Mouse (Mus musculus) brain, embryonic 14.5 days (tissue): ENCODE results near the gene Poglut1. TPM values are rescaled to one million over a fixed set of nuclear protein-coding genes. Genes with fewer than 3 reads are reported as not detected.

ENCODE experiments used
- DNase-seq: peaks from one replicate; pipeline ENCODE4 v3.0.0-alpha.2; 2011; ENCODE audit warnings: low read depth
- CTCF ChIP-seq: fragments of 200-500 bp; IDR thresholded peaks from 2 replicates; pipeline ENCODE4 v1.5.1; 2012; ENCODE audit warnings: inconsistent platforms, mild to moderate bottlenecking, moderate library complexity, borderline replicate concordance; ENCODE audit not compliant: insufficient read depth, insufficient read length; ENCODE audit errors: extremely low read depth
- POLR2A ChIP-seq: fragments of 200-500 bp; IDR thresholded peaks from 2 replicates; pipeline ENCODE4 v1.6.1; 2012; ENCODE audit warnings: mild to moderate bottlenecking, inconsistent platforms, borderline replicate concordance; ENCODE audit not compliant: poor library complexity, insufficient read depth, insufficient read length, severe bottlenecking; ENCODE audit errors: extremely low read depth
- polyA plus RNA-seq: library from polyadenylated mRNA; depleted of rRNA; stranded (reverse); fragments of >200 nt; gene quantifications from 2 replicates; pipeline ENCODE4 v1.2.3, GENCODE M21; 2012; rRNA removed

The Poglut1 gene
- polyA plus RNA-seq = 60.4 and 66.6 TPM in 2 replicates

- DNase-seq = peak; percentile 92
- TF ChIP-seq CTCF = no peak
- peak; percentile 96 for TF ChIP-seq POLR2A
Measured at GRCm38 (mm10) chr16:38549479-38550396, at the start of gene Poglut1. Gene Poglut1, minus strand, starts transcription at chr16:38550258.

DNA sequence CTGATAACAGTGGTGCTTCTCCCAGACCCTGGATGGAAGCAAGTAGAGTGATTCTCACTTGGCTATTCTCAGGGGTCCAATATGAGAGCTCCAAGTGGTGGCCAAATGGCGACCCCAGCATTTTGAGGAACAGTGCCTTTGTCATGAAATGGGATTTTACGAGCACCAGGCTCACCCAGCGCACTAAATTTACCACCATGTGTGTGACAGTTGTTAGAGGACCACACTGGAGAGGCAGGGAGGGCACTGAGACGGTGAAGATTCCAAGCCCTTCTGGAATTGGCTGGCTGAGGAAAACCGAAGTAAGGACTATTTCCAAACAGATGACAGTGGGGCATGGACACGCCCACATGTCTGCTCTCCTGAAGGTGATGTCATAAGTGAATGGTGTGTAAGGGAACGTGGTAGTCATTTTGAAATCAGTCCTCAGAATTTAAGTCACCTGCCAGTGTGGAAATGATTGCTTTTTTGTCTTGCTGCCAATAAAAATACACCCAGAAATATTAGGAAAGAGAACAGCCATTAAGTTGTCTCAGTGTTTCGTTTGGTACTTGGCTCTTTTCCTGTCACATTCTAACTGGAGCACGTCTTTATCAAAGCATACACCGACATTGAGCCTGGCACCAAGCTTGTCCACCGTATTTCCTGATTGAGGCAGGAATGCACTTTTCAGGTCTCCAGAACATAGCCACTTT is 49.1 kb upstream of the Poglut1 start:
- no peak for DNase-seq
- no peak for TF ChIP-seq POLR2A

DNA sequence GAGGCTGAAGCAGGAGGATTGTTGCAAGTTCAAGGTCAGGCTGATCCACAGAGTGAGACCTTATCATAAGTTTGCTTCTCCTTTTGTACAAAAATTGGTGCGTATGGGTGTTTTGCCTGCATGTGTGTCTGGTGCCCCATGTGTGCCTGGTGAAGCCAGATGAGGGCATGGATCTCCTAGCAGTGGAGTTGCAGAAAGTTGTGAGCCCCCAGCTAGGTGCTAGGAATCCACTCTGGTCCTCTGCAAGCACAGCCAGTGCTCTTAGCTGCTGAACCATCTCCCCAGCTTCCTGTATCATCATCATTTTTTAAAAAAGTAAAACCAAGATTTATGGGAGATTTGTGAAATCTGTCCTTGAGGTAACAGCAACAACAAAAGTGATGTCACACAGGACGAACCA is 46.6 kb upstream of the Poglut1 start:
- TF ChIP-seq POLR2A (no peak), CTCF (no peak)
- DNase-seq = no peak

- DNase-seq = no peak
- no peak for TF ChIP-seq CTCF
- TF ChIP-seq POLR2A = no peak
Measured at GRCm38 (mm10) chr16:38596099-38596498, 46.0 kb upstream of the Poglut1 start.

- DNase-seq = no peak
- no peak for TF ChIP-seq POLR2A
- TF ChIP-seq CTCF = no peak
Measured at GRCm38 (mm10) chr16:38594435-38594834, 44.4 kb upstream of the Poglut1 start.

DNA sequence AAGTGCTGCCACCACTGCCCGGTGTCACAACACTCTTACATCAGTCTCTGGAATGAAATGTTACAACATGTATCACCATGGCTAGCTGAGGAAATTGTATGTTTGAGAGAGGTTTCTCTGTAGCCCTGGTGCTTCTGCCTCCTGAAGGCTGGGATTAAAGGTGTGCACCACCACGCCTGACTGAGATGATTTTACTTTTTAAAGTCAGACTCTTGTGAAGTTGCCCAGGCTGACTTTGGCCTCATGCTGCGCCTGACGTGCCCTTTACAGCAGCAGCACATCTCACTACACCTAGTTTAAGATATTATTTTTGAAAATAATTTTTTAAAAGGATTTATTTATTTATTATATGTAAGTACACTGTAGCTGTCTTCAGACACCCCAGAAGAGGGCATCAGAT is 42.9 kb upstream of the Poglut1 start:
- no peak for TF ChIP-seq CTCF
- no peak for TF ChIP-seq POLR2A
- no peak for DNase-seq

- TF ChIP-seq POLR2A = no peak
- no peak for TF ChIP-seq CTCF
- DNase-seq = peak; percentile 61
Measured at GRCm38 (mm10) chr16:38592026-38592678, 42.1 kb upstream of the Poglut1 start.

DNA sequence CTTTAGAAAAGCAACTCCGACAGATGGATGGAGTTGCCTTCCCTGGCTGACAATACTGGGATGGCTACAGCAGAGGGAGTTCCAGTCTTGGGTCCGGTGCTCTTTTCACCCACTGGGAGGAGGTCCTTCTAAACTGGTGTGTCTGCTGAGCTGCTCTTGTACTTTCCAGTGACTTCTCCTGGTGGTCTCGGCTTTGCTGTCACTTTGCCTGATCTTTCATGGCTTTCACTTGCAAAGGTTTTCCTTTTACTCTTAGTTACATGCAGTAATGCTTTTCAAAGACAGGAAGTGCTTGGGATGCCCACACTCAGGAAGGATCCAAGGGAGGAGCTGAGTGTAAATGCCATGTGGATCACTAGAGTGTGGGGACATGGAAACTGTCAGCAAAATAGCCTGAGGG is 41.4 kb upstream of the Poglut1 start:
- no peak for DNase-seq
- TF ChIP-seq POLR2A (no peak), CTCF (no peak)

GRCm38 (mm10) chr16:38587572-38587971 is 37.5 kb upstream of the Poglut1 start:
- no peak for DNase-seq
- TF ChIP-seq POLR2A (no peak), CTCF (no peak)

GRCm38 (mm10) chr16:38587163-38587562 is 37.1 kb upstream of the Poglut1 start:
- no peak for DNase-seq
- no peak for TF ChIP-seq CTCF
- TF ChIP-seq POLR2A = no peak

GRCm38 (mm10) chr16:38585186-38585585 is 35.1 kb upstream of the Poglut1 start:
- DNase-seq = no peak
- TF ChIP-seq POLR2A = no peak
- TF ChIP-seq CTCF = no peak
